Mouse (Mus musculus): Measurements from ENCODE around the gene Tubg1.

GRCm38 (mm10) chr11:101118105-101118504 lies 1.6 kb upstream of the Tubg1 start:
- no peak for TF ChIP-seq CTCF (IDR thresholded peaks at IDR 0.05; ENCODE audit: low read depth)
- no peak for TF ChIP-seq EP300 (IDR thresholded peaks at IDR 0.05; ENCODE audit: low read depth)

Data from heart, postnatal 0 days (tissue).